Mouse (Mus musculus): ENCODE data around the gene Egflam.

DNA sequence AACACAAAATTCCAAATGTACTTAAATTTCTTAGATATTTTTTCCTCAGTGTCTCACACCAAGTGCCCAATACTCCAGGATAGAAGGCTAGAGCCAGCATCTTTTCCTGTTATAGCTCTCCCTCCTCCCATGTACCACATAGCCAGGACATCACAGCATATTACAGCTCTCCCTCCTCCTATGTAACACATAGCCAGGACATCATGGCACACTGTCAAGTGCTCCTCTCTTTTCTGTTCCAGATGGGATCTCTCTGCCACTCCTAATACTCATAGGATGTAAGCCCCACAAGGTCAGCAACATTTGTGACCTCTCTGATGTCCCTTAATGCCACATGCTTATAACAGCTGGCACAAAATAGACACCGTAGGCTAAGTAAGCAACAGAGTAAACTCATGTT lies 65.3 kb downstream of the Egflam start:
- TF ChIP-seq GATA1 (IDR thresholded peaks at IDR 0.05; ENCODE audit: borderline replicate concordance, low read length) (no peak), FLI1 (IDR thresholded peaks at IDR 0.05; ENCODE audit: low read length) (no peak)
